Mouse (Mus musculus) kidney, adult 2 months (tissue): ENCODE measurements around the gene Ttll7.

ENCODE experiments used
- CTCF ChIP-seq: fragments of 200-500 bp; conservative IDR thresholded peaks from 2 replicates; pipeline ENCODE4 v1.5.1; 2011; ENCODE audit warnings: low read depth, mild to moderate bottlenecking, control low read depth, low read length, moderate library complexity, mixed read lengths; ENCODE audit not compliant: insufficient read depth, insufficient read length
- POLR2A ChIP-seq: fragments of 200-500 bp; IDR thresholded peaks from one replicate; pipeline ENCODE4 v1.6.1; 2011; ENCODE audit warnings: low read depth, low read length, control low read depth

DNA sequence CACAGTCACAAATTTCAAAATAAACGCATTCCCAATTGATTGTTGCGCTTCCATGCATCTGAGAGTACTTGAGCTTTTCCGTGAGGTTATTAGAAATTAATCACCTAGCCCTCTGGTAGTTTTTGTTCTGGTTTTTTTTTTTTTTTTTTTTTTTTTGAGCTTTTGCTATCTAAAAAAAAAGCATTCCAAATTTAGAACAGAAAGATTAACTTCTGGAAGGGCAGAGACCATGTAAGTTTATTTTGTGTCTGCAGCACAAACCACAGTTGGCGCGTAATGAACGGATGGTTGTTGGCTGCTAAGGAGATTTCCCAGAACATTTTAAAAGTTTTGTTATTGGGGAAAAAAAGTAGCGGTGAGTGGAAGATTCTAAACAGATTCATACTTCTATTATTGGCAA, 38.5 kb upstream of the Ttll7 start:
- no peak for TF ChIP-seq CTCF
- TF ChIP-seq POLR2A: no peak
